Mouse (Mus musculus) heart, postnatal 0 days (tissue): ENCODE results near the gene Gpatch2l. TPM values are rescaled to one million over a fixed set of nuclear protein-coding genes. Genes with fewer than 3 reads are reported as not detected.

Experiments used
- ATAC-seq: fragments of 200-750 bp; cut with Nextera tagmentation; 2 replicates; pipeline ENCODE4 v1.8.0; 2017; ENCODE audit warnings: low read depth, moderate number of reproducible peaks, moderate library complexity; ENCODE audit not compliant: insufficient read depth
- DNase-seq: peaks from one replicate; pipeline ENCODE4 v3.0.0-alpha.2; 2016; ENCODE audit warnings: low spot score
- H3K27ac ChIP-seq: fragments of 300-500 bp; sonication (generic); 2 replicates; pipeline ENCODE4 v1.5.1; 2014; ENCODE audit warnings: low read depth, mild to moderate bottlenecking
- H3K27me3 ChIP-seq: fragments of 300-500 bp; sonication (generic); 2 replicates; pipeline ENCODE4 v1.6.1; 2014; ENCODE audit warnings: low read length, mixed read lengths; ENCODE audit not compliant: control insufficient read depth, insufficient read depth
- H3K36me3 ChIP-seq: fragments of 300-500 bp; sonication (generic); replicated peaks from 2 replicates; pipeline ENCODE4 v1.6.1; 2014; ENCODE audit warnings: low read length, mixed read lengths; ENCODE audit not compliant: control insufficient read depth, insufficient read depth
- H3K4me1 ChIP-seq: fragments of 300-500 bp; sonication (generic); 2 replicates; pipeline ENCODE4 v1.6.1; 2014; ENCODE audit warnings: antibody characterized with exemption; ENCODE audit not compliant: control insufficient read depth, insufficient read depth
- H3K4me2 ChIP-seq: fragments of 300-500 bp; sonication (generic); 2 replicates; pipeline ENCODE4 v1.6.1; 2014; ENCODE audit warnings: low read depth, mild to moderate bottlenecking, low read length, moderate library complexity
- H3K4me3 ChIP-seq: fragments of 300-500 bp; sonication (generic); 2 replicates; pipeline ENCODE4 v1.5.1; 2014; ENCODE audit warnings: low read depth, low read length
- H3K9ac ChIP-seq: fragments of 300-500 bp; sonication (generic); replicated peaks from 2 replicates; pipeline ENCODE4 v1.6.1; 2014; ENCODE audit warnings: low read depth, low read length, mixed read lengths
- H3K9me3 ChIP-seq: fragments of 300-500 bp; sonication (generic); replicated peaks from 2 replicates; pipeline ENCODE4 v1.6.1; 2016; ENCODE audit warnings: low read length; ENCODE audit not compliant: control insufficient read depth
- CTCF ChIP-seq: IDR thresholded peaks from 2 replicates; pipeline ENCODE4 v1.5.1; 2016; ENCODE audit warnings: antibody characterized with exemption, control low read depth, low read depth
- EP300 ChIP-seq: IDR thresholded peaks from 2 replicates; pipeline ENCODE4 v1.6.1; 2016; ENCODE audit warnings: antibody characterized with exemption, low read depth
- WGBS: fragments of 180-500 bp; shearing (Covaris S2); extraction: QIAGEN DNeasy Blood & Tissue Kit; methylation state at CpG from one replicate; pipeline ENCODE4 v1.1.7; 2014; 5-methylcytosine and 5-hydroxymethylcytosine counted together
- polyA plus RNA-seq: library from polyadenylated mRNA; unstranded; fragments of >200 nt; fragmentation: Nextera tagmentation; extraction: Ambion mirVana; gene quantifications from 2 replicates; pipeline ENCODE4 v1.2.1, GENCODE M21; 2015
- total RNA-seq: library from RNA; depleted of rRNA; stranded (reverse); fragments of >200 nt; gene quantifications from 2 replicates; pipeline ENCODE4 v1.2.3, GENCODE M21; 2014; ENCODE audit warnings: low replicate concordance

Gene Gpatch2l
- total and polyA plus RNA-seq, 2 experiments from 2014 or later = 10.1 to 16.0 TPM

DNA sequence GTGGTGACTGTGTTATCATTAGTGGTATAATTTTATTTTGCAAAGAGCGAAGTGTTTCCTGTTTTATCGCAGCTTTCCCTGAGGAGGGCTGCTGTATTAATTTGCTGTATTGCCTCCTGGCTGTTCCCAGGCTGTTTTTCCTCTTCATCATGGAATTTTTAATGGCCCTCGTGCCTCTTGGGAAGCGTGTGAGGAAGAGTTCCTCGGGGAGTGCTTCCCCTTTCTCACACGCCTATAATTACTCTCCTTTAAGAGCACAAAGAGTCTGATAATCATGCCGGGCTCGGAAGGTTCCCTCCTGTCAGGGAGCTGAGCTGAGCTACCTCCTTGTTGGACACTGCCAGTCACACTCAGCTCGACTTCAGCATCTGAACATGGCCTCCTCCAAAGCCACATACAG, 30.0 kb downstream of the Gpatch2l start:
- no peak for DNase-seq
- H3K4me3 ChIP-seq = no peak overlapping the region
- no peaks in the 10 kb centered on the region for H3K27me3 ChIP-seq
- TF ChIP-seq CTCF (no peak), EP300 (no peak)
- no peak for ATAC-seq
- H3K4me1 ChIP-seq = no peaks in the 10 kb centered on the region
- no peaks in the 10 kb centered on the region for H3K9me3 ChIP-seq
- 50% methylated on average over 9 of the region's 9 CpGs for WGBS
- peaks cover 81% of the 10 kb centered on the region for H3K36me3 ChIP-seq
- no peak overlapping the region for H3K9ac ChIP-seq
- H3K4me2 ChIP-seq = no peak overlapping the region
- no peak overlapping the region for H3K27ac ChIP-seq

DNA sequence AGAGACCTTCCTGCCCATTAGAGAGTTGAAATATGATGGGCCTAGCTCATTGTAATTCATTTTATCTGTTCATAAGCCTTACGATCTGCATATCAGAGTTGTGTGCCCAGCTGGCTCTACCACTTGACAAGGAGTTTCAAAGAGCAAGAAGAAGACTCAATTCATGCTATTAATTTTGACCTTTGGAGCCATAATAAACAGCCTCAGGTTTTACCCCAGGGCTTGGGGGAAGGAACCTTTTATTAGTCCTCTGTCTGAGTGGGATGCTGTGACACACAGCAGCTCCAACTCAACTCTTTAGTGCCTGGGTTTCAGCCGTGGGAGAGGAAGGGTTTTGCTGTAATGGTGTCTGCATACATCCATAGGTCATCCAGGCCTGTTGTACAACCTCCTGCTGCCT, 32.6 kb downstream of the Gpatch2l start:
- WGBS = 63% methylated on average over 2 of the region's 2 CpGs
- no peaks in the 10 kb centered on the region for H3K9me3 ChIP-seq
- no peak overlapping the region for H3K9ac ChIP-seq
- no peak for TF ChIP-seq EP300
- no peak for TF ChIP-seq CTCF
- no peak overlapping the region for H3K4me2 ChIP-seq
- H3K27me3 ChIP-seq = no peaks in the 10 kb centered on the region
- no peak overlapping the region for H3K27ac ChIP-seq
- DNase-seq (no peak), ATAC-seq (no peak)
- H3K4me1 ChIP-seq = no peaks in the 10 kb centered on the region
- no peak overlapping the region for H3K4me3 ChIP-seq
- peaks cover 69% of the 10 kb centered on the region for H3K36me3 ChIP-seq

DNA sequence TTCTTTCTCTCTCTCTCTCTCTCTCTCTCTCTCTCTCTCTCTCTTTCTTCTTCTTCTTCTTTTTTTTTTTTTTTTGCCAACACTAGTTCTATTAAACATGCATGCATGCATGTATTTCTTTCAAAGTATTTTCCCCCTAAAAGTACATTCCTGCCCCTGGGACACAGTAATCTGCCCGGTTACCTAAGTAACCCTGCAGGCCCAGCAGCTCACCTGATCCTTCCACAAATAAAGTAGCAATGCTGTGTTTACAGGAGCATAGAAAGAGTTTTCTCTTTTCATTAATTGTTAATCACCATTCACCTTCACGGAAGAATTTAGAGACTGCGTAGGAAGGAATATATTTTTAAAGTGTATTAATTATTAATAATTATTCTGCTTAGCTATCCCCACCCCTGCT, 34.1 kb downstream of the Gpatch2l start:
- Histone ChIP-seq H3K27me3 (no peaks in the 10 kb centered on the region), H3K4me3 (no peak overlapping the region), H3K4me2 (no peak overlapping the region), H3K36me3 (peaks cover 56% of the 10 kb centered on the region), H3K9ac (no peak overlapping the region), H3K4me1 (no peaks in the 10 kb centered on the region), H3K9me3 (no peaks in the 10 kb centered on the region), H3K27ac (no peak overlapping the region)
- DNase-seq (no peak), ATAC-seq (no peak)
- TF ChIP-seq CTCF (no peak), EP300 (no peak)
- WGBS = 88% methylated on average over 3 of the region's 3 CpGs

DNA sequence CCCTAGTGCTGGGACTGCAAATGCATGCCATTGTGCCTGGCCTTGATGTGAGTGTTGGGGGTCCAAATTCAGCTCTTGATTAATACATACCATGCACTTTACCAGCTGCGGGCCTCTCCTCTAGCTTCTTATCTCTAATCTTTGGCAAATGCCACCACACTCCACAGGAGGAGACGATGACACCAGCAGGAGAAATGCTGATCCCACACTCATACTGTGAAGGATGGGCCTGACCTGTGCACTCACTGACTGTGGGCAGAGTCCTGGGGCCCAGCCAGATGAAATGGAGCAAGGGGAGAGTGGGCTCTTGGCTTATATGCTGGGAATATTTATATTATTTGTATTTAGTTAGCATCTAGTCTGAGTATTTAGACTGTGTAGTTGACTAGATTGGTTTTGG, 34.8 kb downstream of the Gpatch2l start:
- Histone ChIP-seq H3K9me3 (no peaks in the 10 kb centered on the region), H3K4me3 (no peak overlapping the region), H3K4me1 (no peaks in the 10 kb centered on the region), H3K27ac (no peak overlapping the region), H3K36me3 (peaks cover 53% of the 10 kb centered on the region), H3K27me3 (no peaks in the 10 kb centered on the region), H3K9ac (no peak overlapping the region), H3K4me2 (no peak overlapping the region)
- TF ChIP-seq EP300 (no peak), CTCF (no peak)
- ATAC-seq (no peak), DNase-seq (no peak)
- WGBS = 36% methylated on average over 2 of the region's 2 CpGs

DNA sequence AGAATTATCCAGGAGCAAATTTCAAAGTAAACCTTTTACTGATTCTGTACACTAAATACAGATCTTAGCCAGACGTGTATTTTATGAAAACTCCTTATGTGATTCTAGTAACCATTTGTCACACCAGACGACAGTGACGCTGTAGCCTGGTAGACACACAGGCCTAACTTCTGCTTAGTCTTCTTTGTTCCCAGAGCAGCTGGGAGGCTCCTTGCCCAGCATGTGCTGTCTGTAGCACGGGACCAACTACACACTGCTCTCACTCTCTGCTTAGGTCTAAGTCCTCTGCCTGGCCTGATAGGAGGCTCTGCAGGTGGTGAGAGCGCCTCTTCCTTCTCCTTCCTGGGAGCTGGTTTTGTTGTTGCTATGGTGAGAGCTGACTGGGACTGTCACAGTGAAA, 35.2 kb downstream of the Gpatch2l start:
- WGBS = 62% methylated on average over 5 of the region's 5 CpGs
- TF ChIP-seq EP300 (no peak), CTCF (no peak)
- H3K27me3 ChIP-seq = no peaks in the 10 kb centered on the region
- H3K27ac ChIP-seq = no peak overlapping the region
- no peaks in the 10 kb centered on the region for H3K9me3 ChIP-seq
- H3K4me3 ChIP-seq = no peak overlapping the region
- no peak overlapping the region for H3K9ac ChIP-seq
- no peak overlapping the region for H3K4me2 ChIP-seq
- no peak for DNase-seq
- ATAC-seq = no peak
- no peaks in the 10 kb centered on the region for H3K4me1 ChIP-seq
- H3K36me3 ChIP-seq = peaks cover 54% of the 10 kb centered on the region

DNA sequence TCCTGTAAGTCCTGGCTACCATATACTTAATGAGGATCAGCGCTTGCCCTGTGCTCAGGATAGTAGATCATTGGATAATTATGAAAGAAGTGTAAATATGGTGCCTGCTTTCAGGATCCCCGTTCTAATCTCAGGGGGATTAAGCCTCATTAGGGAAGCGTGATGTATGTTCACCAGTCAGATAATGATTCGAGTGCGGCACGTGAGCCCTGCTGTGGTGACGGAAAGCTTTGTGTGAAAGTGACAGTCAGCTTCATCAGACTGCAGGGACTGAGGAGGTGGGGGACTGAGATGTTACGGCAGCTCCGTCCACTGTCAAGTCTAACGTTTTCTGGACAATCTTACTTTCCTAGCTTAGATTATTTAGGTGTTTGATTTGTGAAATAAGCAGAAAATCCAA, 38.3 kb downstream of the Gpatch2l start:
- H3K4me3 ChIP-seq = no peak overlapping the region
- H3K4me2 ChIP-seq = no peak overlapping the region
- WGBS = 75% methylated on average over 10 of the region's 10 CpGs
- no peak overlapping the region for H3K27ac ChIP-seq
- TF ChIP-seq CTCF = no peak
- no peak for TF ChIP-seq EP300
- DNase-seq = no peak
- H3K27me3 ChIP-seq = no peaks in the 10 kb centered on the region
- no peaks in the 10 kb centered on the region for H3K9me3 ChIP-seq
- H3K4me1 ChIP-seq = no peaks in the 10 kb centered on the region
- no peak overlapping the region for H3K9ac ChIP-seq
- H3K36me3 ChIP-seq = peaks cover 40% of the 10 kb centered on the region
- ATAC-seq = no peak
